Mouse (Mus musculus): ENCODE results near the gene Otoa. TPM values are rescaled to one million over a fixed set of nuclear protein-coding genes. Genes with fewer than 3 reads are reported as not detected.

Otoa gene
- polyA plus RNA-seq, 1 experiment from 2014 or later = 0.04 TPM

- DNase-seq = no peak
Observed at GRCm38 (mm10) chr7:121085500-121085899, 4.0 kb downstream of the Otoa start.

DNA sequence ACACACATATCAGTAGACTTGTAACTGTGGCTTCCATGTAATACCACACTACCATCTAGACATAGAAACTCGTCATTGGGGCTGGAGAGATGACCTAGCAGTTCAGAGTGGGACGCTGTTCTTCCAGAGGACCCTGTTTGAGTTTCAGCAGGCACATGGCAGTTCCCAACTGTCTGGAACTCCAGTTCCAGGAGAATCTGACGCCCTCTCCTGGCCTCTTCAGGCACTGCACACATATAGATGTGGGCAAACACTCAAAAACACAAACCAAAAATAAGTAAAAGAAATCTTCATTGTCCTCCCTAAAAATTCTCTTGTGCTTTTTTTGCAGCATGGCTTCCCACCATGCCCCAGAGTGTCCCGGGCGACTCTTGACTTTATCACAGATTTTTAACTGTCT lies 7.3 kb downstream of the Otoa start:
- Histone ChIP-seq H3K4me3 (ENCODE audit: low read depth, low read length) (no peak overlapping the region), H3K27ac (ENCODE audit: low read depth) (no peak overlapping the region), H3K4me2 (ENCODE audit: low read depth, low read length) (no peak overlapping the region), H3K36me3 (replicated peaks; ENCODE audit: insufficient read depth, low read length) (no peaks in the 10 kb centered on the region), H3K27me3 (ENCODE audit: insufficient read depth, low read length) (no peaks in the 10 kb centered on the region), H3K9ac (replicated peaks) (no peak overlapping the region), H3K4me1 (ENCODE audit: insufficient read depth) (no peaks in the 10 kb centered on the region), H3K9me3 (ENCODE audit: low read length) (no peaks in the 10 kb centered on the region)
- DNase-seq = peak; percentile 17
- ATAC-seq = no peak
- WGBS (ENCODE audit: insufficient replicate concordance) = 64% methylated on average over 5 of the region's 5 CpGs
- TF ChIP-seq EP300 (IDR thresholded peaks at IDR 0.05; ENCODE audit: low read depth) (no peak), CTCF (IDR thresholded peaks at IDR 0.05; ENCODE audit: low read depth) (peak; percentile 45)

More at GRCm38 (mm10) chr7:121085500-121085899, 4.0 kb downstream of the Otoa start:
- no peak for ATAC-seq
- no peaks in the 10 kb centered on the region for H3K4me1 ChIP-seq (ENCODE audit: insufficient read depth)
- no peak overlapping the region for H3K4me2 ChIP-seq (ENCODE audit: low read depth, low read length)
- H3K27ac ChIP-seq (ENCODE audit: low read depth) = no peak overlapping the region
- no peak overlapping the region for H3K9ac ChIP-seq (replicated peaks)
- H3K36me3 ChIP-seq (replicated peaks; ENCODE audit: insufficient read depth, low read length) = no peaks in the 10 kb centered on the region
- TF ChIP-seq CTCF (IDR thresholded peaks at IDR 0.05; ENCODE audit: low read depth) (no peak), EP300 (IDR thresholded peaks at IDR 0.05; ENCODE audit: low read depth) (no peak)
- no peak overlapping the region for H3K4me3 ChIP-seq (ENCODE audit: low read depth, low read length)
- 23% methylated on average over 4 of the region's 4 CpGs for WGBS (ENCODE audit: insufficient replicate concordance)
- H3K27me3 ChIP-seq (ENCODE audit: insufficient read depth, low read length) = no peaks in the 10 kb centered on the region
- no peaks in the 10 kb centered on the region for H3K9me3 ChIP-seq (ENCODE audit: low read length)

- no peak overlapping the region for H3K27ac ChIP-seq (ENCODE audit: low read depth)
- H3K4me1 ChIP-seq (ENCODE audit: insufficient read depth) = no peaks in the 10 kb centered on the region
- WGBS (ENCODE audit: insufficient replicate concordance) = 79% methylated on average over 7 of the region's 7 CpGs
- no peak for ATAC-seq
- H3K4me2 ChIP-seq (ENCODE audit: low read depth, low read length) = no peak overlapping the region
- no peaks in the 10 kb centered on the region for H3K9me3 ChIP-seq (ENCODE audit: low read length)
- TF ChIP-seq EP300 (IDR thresholded peaks at IDR 0.05; ENCODE audit: low read depth) (no peak), CTCF (IDR thresholded peaks at IDR 0.05; ENCODE audit: low read depth) (no peak)
- no peaks in the 10 kb centered on the region for H3K27me3 ChIP-seq (ENCODE audit: insufficient read depth, low read length)
- H3K4me3 ChIP-seq (ENCODE audit: low read depth, low read length) = no peak overlapping the region
- no peak overlapping the region for H3K9ac ChIP-seq (replicated peaks)
- H3K36me3 ChIP-seq (replicated peaks; ENCODE audit: insufficient read depth, low read length) = no peaks in the 10 kb centered on the region
- no peak for DNase-seq
Observed at GRCm38 (mm10) chr7:121090748-121091147, 9.3 kb downstream of the Otoa start.

DNA sequence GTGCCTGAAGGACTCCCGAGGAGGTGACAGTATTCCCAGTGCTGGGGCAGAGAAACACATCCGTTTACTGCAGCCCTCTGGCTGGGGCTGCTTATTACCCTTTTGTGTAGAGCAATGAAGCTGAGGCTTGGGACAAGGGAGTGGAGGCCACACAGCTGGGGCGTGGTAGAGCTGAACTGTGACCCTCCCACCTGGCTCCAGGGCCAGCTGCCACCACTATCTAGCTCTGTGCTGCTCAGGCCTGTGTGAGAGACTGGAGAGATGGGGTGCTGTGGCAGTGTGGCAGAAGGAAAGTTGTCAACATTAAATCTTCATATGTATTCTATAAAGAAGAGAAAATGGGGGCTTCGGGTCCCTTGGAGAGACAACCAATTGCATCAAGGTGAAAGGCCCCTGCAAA lies 11.6 kb downstream of the Otoa start:
- no peaks in the 10 kb centered on the region for H3K9me3 ChIP-seq (ENCODE audit: low read length)
- DNase-seq (no peak), ATAC-seq (no peak)
- no peaks in the 10 kb centered on the region for H3K4me1 ChIP-seq (ENCODE audit: insufficient read depth)
- H3K4me2 ChIP-seq (ENCODE audit: low read depth, low read length) = no peak overlapping the region
- no peak overlapping the region for H3K9ac ChIP-seq (replicated peaks)
- no peak overlapping the region for H3K4me3 ChIP-seq (ENCODE audit: low read depth, low read length)
- H3K36me3 ChIP-seq (replicated peaks; ENCODE audit: insufficient read depth, low read length) = no peaks in the 10 kb centered on the region
- 63% methylated on average over 4 of the region's 4 CpGs for WGBS (ENCODE audit: insufficient replicate concordance)
- H3K27me3 ChIP-seq (ENCODE audit: insufficient read depth, low read length) = no peaks in the 10 kb centered on the region
- no peak overlapping the region for H3K27ac ChIP-seq (ENCODE audit: low read depth)
- TF ChIP-seq CTCF (IDR thresholded peaks at IDR 0.05; ENCODE audit: low read depth) (no peak), EP300 (IDR thresholded peaks at IDR 0.05; ENCODE audit: low read depth) (no peak)

DNA sequence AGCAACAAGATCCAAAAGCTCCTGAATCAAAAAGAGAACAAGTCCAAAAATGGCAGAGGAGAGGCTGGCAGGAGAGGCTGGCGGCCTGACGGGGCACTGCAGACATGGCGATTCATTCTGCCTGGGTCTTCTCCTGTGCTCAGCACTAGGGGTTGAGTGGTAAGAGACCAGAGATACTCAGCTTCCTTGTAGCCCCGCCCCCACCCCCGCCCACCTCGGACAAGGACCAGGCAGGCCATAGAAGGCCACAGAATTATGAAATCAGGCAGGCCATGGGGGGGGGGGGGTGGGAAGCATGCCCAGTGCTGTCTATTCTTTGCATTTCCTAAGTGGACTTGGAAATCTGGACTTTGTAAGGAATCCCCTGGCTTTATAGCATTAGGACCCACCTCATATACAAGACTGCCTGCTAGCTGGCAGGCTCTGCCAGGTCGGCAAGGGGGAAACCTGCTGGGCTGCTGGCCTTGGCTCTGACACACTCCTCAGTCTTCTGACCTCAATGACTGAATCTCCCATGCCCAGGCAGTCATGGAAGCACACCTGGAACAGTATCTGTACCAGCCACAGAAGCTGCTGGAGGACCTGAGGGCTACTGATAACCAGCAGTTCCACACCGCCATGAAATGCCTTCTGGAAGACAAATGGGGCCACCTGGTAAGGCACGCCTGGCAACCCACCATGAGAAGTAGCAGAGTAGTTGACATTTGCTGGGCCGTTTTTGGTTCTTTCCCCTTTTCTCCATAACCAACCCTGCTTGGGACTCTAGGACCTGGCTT lies 17.4 kb downstream of the Otoa start:
- no peak overlapping the region for H3K4me3 ChIP-seq (ENCODE audit: low read depth, low read length)
- 60% methylated on average over 10 of the region's 10 CpGs for WGBS (ENCODE audit: insufficient replicate concordance)
- TF ChIP-seq CTCF (IDR thresholded peaks at IDR 0.05; ENCODE audit: low read depth) = no peak
- no peak for TF ChIP-seq EP300 (IDR thresholded peaks at IDR 0.05; ENCODE audit: low read depth)
- no peak for DNase-seq
- no peak overlapping the region for H3K4me2 ChIP-seq (ENCODE audit: low read depth, low read length)
- H3K27ac ChIP-seq (ENCODE audit: low read depth) = no peak overlapping the region
- no peak for ATAC-seq
- no peak overlapping the region for H3K9ac ChIP-seq (replicated peaks)
- no peaks in the 10 kb centered on the region for H3K36me3 ChIP-seq (replicated peaks; ENCODE audit: insufficient read depth, low read length)
- H3K9me3 ChIP-seq (ENCODE audit: low read length) = no peaks in the 10 kb centered on the region
- no peaks in the 10 kb centered on the region for H3K4me1 ChIP-seq (ENCODE audit: insufficient read depth)
- H3K27me3 ChIP-seq (ENCODE audit: insufficient read depth, low read length) = no peaks in the 10 kb centered on the region

DNA sequence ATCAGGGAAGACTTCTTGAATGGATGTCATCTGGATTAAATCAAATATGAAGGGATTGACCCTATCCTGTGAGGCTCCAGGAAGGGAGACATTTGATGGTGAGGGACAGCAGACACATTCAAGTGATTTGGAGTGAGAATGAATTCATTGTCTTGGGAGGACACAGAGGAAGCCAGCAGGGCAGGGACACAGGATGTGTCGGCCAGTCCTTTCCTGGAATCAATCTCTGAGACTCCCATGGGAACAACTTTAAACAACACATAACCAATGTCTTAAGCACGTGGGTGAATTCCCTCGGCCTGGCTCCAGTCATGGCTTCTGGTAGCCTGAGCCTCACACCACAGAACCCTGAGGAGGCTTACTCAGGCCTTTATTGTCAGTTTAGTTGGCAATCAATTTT lies 26.4 kb downstream of the Otoa start:
- TF ChIP-seq CTCF (IDR thresholded peaks at IDR 0.05; ENCODE audit: low read depth) (no peak), EP300 (IDR thresholded peaks at IDR 0.05; ENCODE audit: low read depth) (no peak)

More for the DNA sequence above, 26.4 kb downstream of the Otoa start:
- no peak for DNase-seq
- Histone ChIP-seq H3K27me3 (ENCODE audit: insufficient read depth, low read length) (no peaks in the 10 kb centered on the region), H3K9me3 (ENCODE audit: low read length) (no peaks in the 10 kb centered on the region), H3K36me3 (replicated peaks; ENCODE audit: insufficient read depth, low read length) (no peaks in the 10 kb centered on the region), H3K4me2 (ENCODE audit: low read depth, low read length) (no peak overlapping the region), H3K27ac (ENCODE audit: low read depth) (no peak overlapping the region), H3K4me1 (ENCODE audit: insufficient read depth) (no peaks in the 10 kb centered on the region), H3K4me3 (ENCODE audit: low read depth, low read length) (no peak overlapping the region), H3K9ac (replicated peaks) (no peak overlapping the region)
- WGBS (ENCODE audit: insufficient replicate concordance) = 63% methylated on average over 3 of the region's 3 CpGs
- ATAC-seq = no peak
